Mouse (Mus musculus) stomach, postnatal 0 days (tissue): ENCODE measurements at regions not wholly inside any gene's neighbourhood (a gene's known extent, or its start where the extent isn't known, plus 50 kb on each side); places are given as distances from the start of the nearest gene placed in this dataset.

Experiments used
- CTCF ChIP-seq: IDR thresholded peaks from 2 replicates; pipeline ENCODE4 v1.5.1; 2016; ENCODE audit warnings: antibody characterized with exemption, low read depth, mild to moderate bottlenecking, moderate library complexity
- EP300 ChIP-seq: optimal IDR thresholded peaks from 2 replicates; pipeline ENCODE3; 2016; ENCODE audit warnings: antibody characterized with exemption

- no peak for TF ChIP-seq CTCF
- TF ChIP-seq EP300 = no peak
Observed at GRCm38 (mm10) chr4:125847568-125847967, 176.8 kb upstream of the Csf3r start.
